Mouse (Mus musculus): ENCODE results near the gene AI464131.
"Not testable (repeated sequence)": the region's sequence is repeated elsewhere in the genome, so short reads cannot be mapped to it uniquely, and the experiment has no call there.

The AI464131 gene

GRCm38 (mm10) chr4:41470051-41470683, 32.7 kb downstream of the AI464131 start:
- DNase-seq (ENCODE audit: low read depth, low spot score), result no peak

GRCm38 (mm10) chr4:41469199-41469598, 33.7 kb downstream of the AI464131 start:
- DNase-seq (ENCODE audit: low read depth, low spot score), result no peak

GRCm38 (mm10) chr4:41468396-41469080, 34.3 kb downstream of the AI464131 start:
- peak; percentile 79 for DNase-seq (ENCODE audit: low read depth, low spot score)

- DNase-seq (ENCODE audit: low read depth, low spot score), result peak; percentile 34
Observed at GRCm38 (mm10) chr4:41465287-41465665, 37.6 kb downstream of the AI464131 start.

- DNase-seq (ENCODE audit: low read depth, low spot score), result peak; percentile 100
Observed at GRCm38 (mm10) chr4:41464345-41465286, 38.3 kb downstream of the AI464131 start, which contains the start of the genes Kif24 and Nudt2. Gene Kif24 (minus strand): TSS chr4:41464887. Gene Nudt2 (plus strand): TSS chr4:41465151.

- DNase-seq (ENCODE audit: low read depth, low spot score), result not testable (repeated sequence)
Observed at GRCm38 (mm10) chr4:41463051-41463738, 39.7 kb downstream of the AI464131 start.

- no peak for DNase-seq (ENCODE audit: low read depth, low spot score)
Observed at GRCm38 (mm10) chr4:41460690-41461089, 42.2 kb downstream of the AI464131 start.

GRCm38 (mm10) chr4:41447595-41447994, 55.3 kb downstream of the AI464131 start:
- no peak for DNase-seq (ENCODE audit: low read depth, low spot score)
